Comparison of ENCODE assay signal across 10 mouse cellular contexts in the genomic region with DNA sequence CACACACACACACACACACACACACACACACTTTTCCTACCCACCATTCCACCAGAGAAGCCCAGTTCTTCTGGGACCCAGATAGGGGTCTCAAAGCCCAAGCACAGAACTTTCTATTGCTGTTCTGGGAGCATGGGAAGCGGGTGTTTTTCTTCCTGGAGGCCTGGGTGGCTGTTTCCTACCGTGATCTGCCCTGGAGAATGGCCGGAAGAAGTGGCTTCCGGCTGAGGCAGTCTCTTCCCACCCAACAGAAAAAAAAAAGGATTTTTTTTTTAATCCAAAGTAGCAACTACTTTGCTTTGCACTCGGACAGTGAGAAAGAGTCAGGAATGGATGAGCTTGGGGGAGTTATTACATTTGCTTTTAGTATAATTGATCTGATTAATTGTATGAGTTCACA. TPM values are rescaled to one million over a fixed set of nuclear protein-coding genes. Genes with fewer than 3 reads are reported as not detected.
A peak's percentile ranks its signal among the peaks of the same experiment; 100 is the strongest.
DNase-seq lines count a peak whose midpoint lies in the region; ATAC-seq and TF ChIP-seq lines count a peak whose summit lies in the region.
"Had no signal": no experiment of that assay in that cellular context is flagged by ENCODE, and none has a peak within 500 bp of the region (broad histone marks: within the 10 kb centered on the region; RNA-seq: fewer than 3 reads in every experiment).

No protein-coding gene starts in this region.

- no peaks in the 10 kb centered on the region for H3K79me2 ChIP-seq in liver, adult 2 months (ENCODE audit: control insufficient read depth, insufficient read depth, low read length)

- WGBS in liver, adult 2 months: 88% methylated on average over 5 of the region's 5 CpGs
- 63% methylated on average over 5 of the region's 5 CpGs for WGBS in heart, embryonic 15.5 days
- 53% methylated on average over 5 of the region's 5 CpGs for WGBS in liver, embryonic 15.5 days (ENCODE audit: insufficient replicate concordance)
- WGBS in hindbrain, embryonic 10.5 days: 74% methylated on average over 5 of the region's 5 CpGs

- H3K27ac ChIP-seq in liver, adult 2 months (replicated peaks; ENCODE audit: insufficient read depth, low read depth, low read length): peak overlapping the region; percentile 69
- H3K27ac ChIP-seq in heart, embryonic 15.5 days: peak overlapping the region; percentile 67
- 0 out of 2 replicates have a peak overlapping the region, but pooled peaks have one; percentile 41 for H3K27ac ChIP-seq in liver, embryonic 15.5 days (replicated peaks)
- H3K27ac ChIP-seq in hindbrain, embryonic 10.5 days: no peak overlapping the region

- TF ChIP-seq CTCF in liver, adult 2 months (IDR thresholded peaks at IDR 0.05; ENCODE audit: low read depth, low read length): no peak

- no peaks in the 10 kb centered on the region for H3K27me3 ChIP-seq in liver, adult 2 months (ENCODE audit: control insufficient read depth, insufficient read depth, low read length)
- H3K27me3 ChIP-seq in heart, embryonic 15.5 days: no peaks in the 10 kb centered on the region
- no peaks in the 10 kb centered on the region for H3K27me3 ChIP-seq in liver, embryonic 15.5 days
- H3K27me3 ChIP-seq in hindbrain, embryonic 10.5 days (ENCODE audit: insufficient read depth, poor library complexity, severe bottlenecking): no peaks in the 10 kb centered on the region
- H3K27me3 ChIP-seq: embryonic facial prominence, embryonic 15.5 days had no signal

- no peak for DNase-seq in liver, adult 2 months (ENCODE audit: extremely low read depth, low read depth, low spot score)
- no peak for DNase-seq in liver
- no peak for DNase-seq in hindbrain, embryonic 10.5 days (ENCODE audit: low spot score)
- no peak for DNase-seq in layer of hippocampus, adult 9-10 months (ENCODE audit: low spot score)
- DNase-seq: cerebellum, adult 18-20 months had no signal

- H3K36me3 ChIP-seq in liver, adult 2 months (ENCODE audit: control insufficient read depth, insufficient read depth, low read length): no peaks in the 10 kb centered on the region
- no peaks in the 10 kb centered on the region for H3K36me3 ChIP-seq in heart, embryonic 15.5 days
- no peaks in the 10 kb centered on the region for H3K36me3 ChIP-seq in liver, embryonic 15.5 days (replicated peaks)
- no peaks in the 10 kb centered on the region for H3K36me3 ChIP-seq in hindbrain, embryonic 10.5 days
- H3K36me3 ChIP-seq: embryonic facial prominence, embryonic 15.5 days; midbrain, embryonic 10.5 days had no signal

- no peak overlapping the region for H3K4me2 ChIP-seq in heart, embryonic 15.5 days
- H3K4me2 ChIP-seq in liver, embryonic 15.5 days: no peak overlapping the region
- H3K4me2 ChIP-seq: embryonic facial prominence, embryonic 15.5 days had no signal

- ATAC-seq in heart, embryonic 15.5 days (replicated peaks; ENCODE audit: insufficient number of reproducible peaks, insufficient read depth, low FRiP score, low read depth): no peak
- ATAC-seq in liver, embryonic 15.5 days (ENCODE audit: insufficient read depth): no peak
- no peak for ATAC-seq in megakaryocyte-erythroid progenitor cell, adult 5-6 weeks (replicated peaks; ENCODE audit: low FRiP score, low TSS enrichment, poor library complexity, severe bottlenecking)

- no peak overlapping the region for H3K9ac ChIP-seq in liver, adult 2 months (ENCODE audit: low read depth, low read length)
- no peak overlapping the region for H3K9ac ChIP-seq in heart, embryonic 15.5 days
- no peak overlapping the region; the same call in 1 of the 2 replicates for H3K9ac ChIP-seq in liver, embryonic 15.5 days
- H3K9ac ChIP-seq: embryonic facial prominence, embryonic 15.5 days had no signal

- peaks cover 7% of the 10 kb centered on the region for H3K4me1 ChIP-seq in liver, adult 2 months (ENCODE audit: control insufficient read depth, insufficient read depth, low read length)
- H3K4me1 ChIP-seq in heart, embryonic 15.5 days (replicated peaks): peaks cover 10% of the 10 kb centered on the region
- H3K4me1 ChIP-seq in liver, embryonic 15.5 days (replicated peaks): peaks cover 66% of the 10 kb centered on the region
- H3K4me1 ChIP-seq in hindbrain, embryonic 10.5 days (replicated peaks): peaks cover 12% of the 10 kb centered on the region

- 0 out of 2 replicates have a peak overlapping the region, but pooled peaks have one; percentile 12 for H3K4me3 ChIP-seq in liver, adult 2 months (ENCODE audit: insufficient read depth, low read depth, low read length)
- no peak overlapping the region for H3K4me3 ChIP-seq in heart, embryonic 15.5 days
- no peak overlapping the region for H3K4me3 ChIP-seq in liver, embryonic 15.5 days (replicated peaks)
- no peak overlapping the region for H3K4me3 ChIP-seq in hindbrain, embryonic 10.5 days
- H3K4me3 ChIP-seq: embryonic facial prominence, embryonic 15.5 days; midbrain, embryonic 10.5 days had no signal

- no peak for TF ChIP-seq POLR2A in liver, adult 2 months (IDR thresholded peaks at IDR 0.05; ENCODE audit: extremely low read depth, insufficient read depth, low read length)

- H3K9me3 ChIP-seq in heart, embryonic 15.5 days (replicated peaks): no peaks in the 10 kb centered on the region
- no peaks in the 10 kb centered on the region for H3K9me3 ChIP-seq in liver, embryonic 15.5 days (replicated peaks)
- no peaks in the 10 kb centered on the region for H3K9me3 ChIP-seq in hindbrain, embryonic 10.5 days
- H3K9me3 ChIP-seq: embryonic facial prominence, embryonic 15.5 days; midbrain, embryonic 10.5 days had no signal

RNA-seq across cellular contexts. Expression of a gene that starts 22.3 kb away (rescaled TPM):
- total RNA-seq in liver, adult 2 months (2014; rRNA removed): 15.4 and 21.8 TPM in 2 replicates
- 125 and 162 TPM in 2 replicates for polyA plus RNA-seq in liver, adult 2 months (2012; rRNA removed)
- polyA plus RNA-seq in heart, embryonic 15.5 days (2015; fragmentation: Nextera tagmentation; extraction: Ambion mirVana): 94.7 and 107 TPM in 2 replicates
- polyA plus RNA-seq in liver, embryonic 15.5 days (2015; fragmentation: Nextera tagmentation; extraction: Ambion mirVana): 23.7 and 24.5 TPM in 2 replicates
- total RNA-seq in megakaryocyte-erythroid progenitor cell, adult 5-6 weeks (2014; fragmentation: Nextera tagmentation): 76.1 and 121 TPM in 2 replicates
- 12.4 and 18.5 TPM in 2 replicates for total RNA-seq in megakaryocyte-erythroid progenitor cell, adult 5-6 weeks (2017)
- 106 and 117 TPM in 2 replicates for polyA plus RNA-seq in hindbrain, embryonic 10.5 days (2016; fragmentation: Nextera tagmentation; extraction: Ambion mirVana)
